Mouse (Mus musculus): ENCODE measurements around the gene Plekho1. TPM values are rescaled to one million over a fixed set of nuclear protein-coding genes. Genes with fewer than 3 reads are reported as not detected.

Gene Plekho1
- polyA plus RNA-seq, 1 experiment from 2014 or later, result 85.6 TPM

- no peak for ATAC-seq (replicated peaks; ENCODE audit: low FRiP score)
- no peak for DNase-seq (ENCODE audit: low spot score)
- no peak overlapping the region for H3K4me3 ChIP-seq (ENCODE audit: low read depth, low read length)
- H3K27me3 ChIP-seq (ENCODE audit: control insufficient read depth, insufficient read depth, low read length), result no peaks in the 10 kb centered on the region
- H3K9ac ChIP-seq (ENCODE audit: low read length), result no peak overlapping the region
- no peak overlapping the region for H3K4me2 ChIP-seq (ENCODE audit: low read depth, low read length, severe bottlenecking)
- H3K36me3 ChIP-seq (ENCODE audit: control insufficient read depth, insufficient read depth, low read length), result peaks cover 22% of the 10 kb centered on the region; the same call in 1 of the 2 replicates
- no peak overlapping the region for H3K27ac ChIP-seq (ENCODE audit: low read depth, low read length)
- H3K9me3 ChIP-seq (ENCODE audit: control insufficient read depth, low read length), result no peaks in the 10 kb centered on the region
- 90% methylated on average over 12 of the region's 12 CpGs for WGBS
- H3K4me1 ChIP-seq (replicated peaks; ENCODE audit: control insufficient read depth, insufficient read depth, low read length), result peaks cover 26% of the 10 kb centered on the region
Measured at GRCm38 (mm10) chr3:95990413-95990941, 5.3 kb downstream of the Plekho1 start.

GRCm38 (mm10) chr3:95988969-95989368 is 6.8 kb downstream of the Plekho1 start:
- H3K4me1 ChIP-seq (replicated peaks; ENCODE audit: control insufficient read depth, insufficient read depth, low read length), result peaks cover 33% of the 10 kb centered on the region
- 73% methylated on average over 10 of the region's 10 CpGs for WGBS
- H3K36me3 ChIP-seq (ENCODE audit: control insufficient read depth, insufficient read depth, low read length), result peaks cover 22% of the 10 kb centered on the region; the same call in 1 of the 2 replicates

GRCm38 (mm10) chr3:95988138-95988537 is 7.7 kb downstream of the Plekho1 start:
- no peaks in the 10 kb centered on the region for H3K27me3 ChIP-seq (ENCODE audit: control insufficient read depth, insufficient read depth, low read length)
- no peak overlapping the region for H3K4me2 ChIP-seq (ENCODE audit: low read depth, low read length, severe bottlenecking)
- DNase-seq (ENCODE audit: low spot score) (no peak), ATAC-seq (replicated peaks; ENCODE audit: low FRiP score) (no peak)
- peaks cover 22% of the 10 kb centered on the region; the same call in 1 of the 2 replicates for H3K36me3 ChIP-seq (ENCODE audit: control insufficient read depth, insufficient read depth, low read length)
- no peak overlapping the region for H3K9ac ChIP-seq (ENCODE audit: low read length)
- peaks cover 25% of the 10 kb centered on the region for H3K4me1 ChIP-seq (replicated peaks; ENCODE audit: control insufficient read depth, insufficient read depth, low read length)
- H3K4me3 ChIP-seq (ENCODE audit: low read depth, low read length), result no peak overlapping the region
- WGBS, result 100% methylated on average over 1 of the region's 1 CpGs
- H3K27ac ChIP-seq (ENCODE audit: low read depth, low read length), result no peak overlapping the region
- H3K9me3 ChIP-seq (ENCODE audit: control insufficient read depth, low read length), result no peaks in the 10 kb centered on the region

More at GRCm38 (mm10) chr3:95988969-95989368, 6.8 kb downstream of the Plekho1 start:
- Histone ChIP-seq H3K4me2 (ENCODE audit: low read depth, low read length, severe bottlenecking) (no peak overlapping the region), H3K9ac (ENCODE audit: low read length) (no peak overlapping the region), H3K4me3 (ENCODE audit: low read depth, low read length) (no peak overlapping the region), H3K27me3 (ENCODE audit: control insufficient read depth, insufficient read depth, low read length) (no peaks in the 10 kb centered on the region), H3K9me3 (ENCODE audit: control insufficient read depth, low read length) (no peaks in the 10 kb centered on the region), H3K27ac (ENCODE audit: low read depth, low read length) (no peak overlapping the region)
- DNase-seq (ENCODE audit: low spot score) (no peak), ATAC-seq (replicated peaks; ENCODE audit: low FRiP score) (no peak)

- H3K4me3 ChIP-seq (ENCODE audit: low read depth, low read length), result no peak overlapping the region
- H3K9ac ChIP-seq (ENCODE audit: low read length), result no peak overlapping the region
- WGBS, result 81% methylated on average over 6 of the region's 6 CpGs
- H3K9me3 ChIP-seq (ENCODE audit: control insufficient read depth, low read length), result no peaks in the 10 kb centered on the region
- H3K4me1 ChIP-seq (replicated peaks; ENCODE audit: control insufficient read depth, insufficient read depth, low read length), result peaks cover 25% of the 10 kb centered on the region
- no peak overlapping the region for H3K27ac ChIP-seq (ENCODE audit: low read depth, low read length)
- peaks cover 22% of the 10 kb centered on the region; the same call in 1 of the 2 replicates for H3K36me3 ChIP-seq (ENCODE audit: control insufficient read depth, insufficient read depth, low read length)
- no peak for DNase-seq (ENCODE audit: low spot score)
- no peak for ATAC-seq (replicated peaks; ENCODE audit: low FRiP score)
- H3K27me3 ChIP-seq (ENCODE audit: control insufficient read depth, insufficient read depth, low read length), result no peaks in the 10 kb centered on the region
- H3K4me2 ChIP-seq (ENCODE audit: low read depth, low read length, severe bottlenecking), result no peak overlapping the region
Measured at GRCm38 (mm10) chr3:95987386-95988110, 8.3 kb downstream of the Plekho1 start.

- Histone ChIP-seq H3K4me3 (ENCODE audit: low read depth, low read length) (no peak overlapping the region), H3K27ac (ENCODE audit: low read depth, low read length) (peak overlapping the region; percentile 90; the same call in 1 of the 2 replicates), H3K9me3 (ENCODE audit: control insufficient read depth, low read length) (no peaks in the 10 kb centered on the region), H3K4me1 (replicated peaks; ENCODE audit: control insufficient read depth, insufficient read depth, low read length) (peaks cover 22% of the 10 kb centered on the region), H3K27me3 (ENCODE audit: control insufficient read depth, insufficient read depth, low read length) (no peaks in the 10 kb centered on the region), H3K9ac (ENCODE audit: low read length) (no peak overlapping the region), H3K4me2 (ENCODE audit: low read depth, low read length, severe bottlenecking) (no peak overlapping the region), H3K36me3 (ENCODE audit: control insufficient read depth, insufficient read depth, low read length) (peaks cover 22% of the 10 kb centered on the region; the same call in 1 of the 2 replicates)
- 78% methylated on average over 4 of the region's 4 CpGs for WGBS
- DNase-seq (ENCODE audit: low spot score) (no peak), ATAC-seq (replicated peaks; ENCODE audit: low FRiP score) (no peak)
Measured at GRCm38 (mm10) chr3:95986984-95987383, 8.8 kb downstream of the Plekho1 start.

GRCm38 (mm10) chr3:95986001-95986622 is 9.7 kb downstream of the Plekho1 start:
- peaks cover 22% of the 10 kb centered on the region for H3K4me1 ChIP-seq (replicated peaks; ENCODE audit: control insufficient read depth, insufficient read depth, low read length)
- DNase-seq (ENCODE audit: low spot score) (peak; percentile 77), ATAC-seq (replicated peaks; ENCODE audit: low FRiP score) (peak; percentile 32)
- H3K4me3 ChIP-seq (ENCODE audit: low read depth, low read length), result peak overlapping the region; percentile 15; the same call in 1 of the 2 replicates
- no peaks in the 10 kb centered on the region for H3K9me3 ChIP-seq (ENCODE audit: control insufficient read depth, low read length)
- H3K4me2 ChIP-seq (ENCODE audit: low read depth, low read length, severe bottlenecking), result peak overlapping the region; percentile 46
- H3K9ac ChIP-seq (ENCODE audit: low read length), result peak overlapping the region; percentile 59
- no peaks in the 10 kb centered on the region for H3K27me3 ChIP-seq (ENCODE audit: control insufficient read depth, insufficient read depth, low read length)
- H3K36me3 ChIP-seq (ENCODE audit: control insufficient read depth, insufficient read depth, low read length), result peaks cover 19% of the 10 kb centered on the region; the same call in 1 of the 2 replicates
- WGBS, result 3% methylated on average over 21 of the region's 21 CpGs
- peak overlapping the region; percentile 90 for H3K27ac ChIP-seq (ENCODE audit: low read depth, low read length)

- Histone ChIP-seq H3K9me3 (ENCODE audit: control insufficient read depth, low read length) (no peaks in the 10 kb centered on the region), H3K4me1 (replicated peaks; ENCODE audit: control insufficient read depth, insufficient read depth, low read length) (peaks cover 22% of the 10 kb centered on the region), H3K27me3 (ENCODE audit: control insufficient read depth, insufficient read depth, low read length) (no peaks in the 10 kb centered on the region), H3K4me2 (ENCODE audit: low read depth, low read length, severe bottlenecking) (peak overlapping the region; percentile 46), H3K27ac (ENCODE audit: low read depth, low read length) (peak overlapping the region; percentile 90), H3K36me3 (ENCODE audit: control insufficient read depth, insufficient read depth, low read length) (peaks cover 18% of the 10 kb centered on the region; the same call in 1 of the 2 replicates), H3K9ac (ENCODE audit: low read length) (peak overlapping the region; percentile 59), H3K4me3 (ENCODE audit: low read depth, low read length) (peak overlapping the region; percentile 15; the same call in 1 of the 2 replicates)
- DNase-seq (ENCODE audit: low spot score) (peak; percentile 76), ATAC-seq (replicated peaks; ENCODE audit: low FRiP score) (peak; percentile 81)
- WGBS, result under 1% methylated on average over 12 of the region's 12 CpGs
Measured at GRCm38 (mm10) chr3:95985209-95986000, 10.4 kb downstream of the Plekho1 start.

- 93% methylated on average over 4 of the region's 4 CpGs for WGBS
Measured at GRCm38 (mm10) chr3:95982129-95982528, 13.7 kb downstream of the Plekho1 start.

More at GRCm38 (mm10) chr3:95982129-95982528, 13.7 kb downstream of the Plekho1 start:
- H3K4me1 ChIP-seq (replicated peaks; ENCODE audit: control insufficient read depth, insufficient read depth, low read length), result peaks cover 22% of the 10 kb centered on the region
- ATAC-seq (replicated peaks; ENCODE audit: low FRiP score), result no peak
- no peak for DNase-seq (ENCODE audit: low spot score)
- H3K4me3 ChIP-seq (ENCODE audit: low read depth, low read length), result no peak overlapping the region
- no peaks in the 10 kb centered on the region for H3K9me3 ChIP-seq (ENCODE audit: control insufficient read depth, low read length)
- H3K9ac ChIP-seq (ENCODE audit: low read length), result no peak overlapping the region
- H3K36me3 ChIP-seq (ENCODE audit: control insufficient read depth, insufficient read depth, low read length), result no peaks in the 10 kb centered on the region
- no peak overlapping the region for H3K4me2 ChIP-seq (ENCODE audit: low read depth, low read length, severe bottlenecking)
- no peak overlapping the region for H3K27ac ChIP-seq (ENCODE audit: low read depth, low read length)
- H3K27me3 ChIP-seq (ENCODE audit: control insufficient read depth, insufficient read depth, low read length), result no peaks in the 10 kb centered on the region

Data from forebrain, embryonic 11.5 days (tissue).